Mouse (Mus musculus) spleen, postnatal 10 days (tissue): ENCODE measurements around the gene Rxra.

Source experiments
- DNase-seq, 2 experiments: peaks; one replicate each; pipeline ENCODE4 v3.0.0; 2021 to 2022; ENCODE audit warnings: low spot score in 2 of 2

The Rxra gene

GRCm38 (mm10) chr2:27676106-27676477, at the start of gene Rxra:
Rxra (plus strand) TSS chr2:27676440.
- DNase-seq = no peak

DNA sequence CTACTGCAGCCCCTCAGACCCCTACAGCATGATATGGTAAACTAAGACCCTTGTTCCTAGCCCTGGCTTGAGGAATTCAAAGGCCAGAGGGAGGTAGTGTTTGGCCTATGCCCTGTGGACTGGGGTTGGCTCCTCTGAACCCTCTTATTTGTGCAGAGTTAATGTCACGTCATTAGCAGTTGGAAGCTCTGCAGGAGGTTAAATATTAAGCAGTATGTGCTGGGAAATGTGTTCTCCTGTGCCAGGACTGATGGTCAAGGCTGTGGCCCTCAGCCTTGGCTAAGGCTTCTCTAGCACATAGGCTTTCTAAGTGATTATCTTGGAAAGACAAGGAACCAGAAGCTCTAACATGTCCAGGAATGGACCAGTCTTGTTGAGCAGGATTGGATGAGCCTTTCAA, 49.6 kb upstream of the Rxra start:
- no peak for DNase-seq

DNA sequence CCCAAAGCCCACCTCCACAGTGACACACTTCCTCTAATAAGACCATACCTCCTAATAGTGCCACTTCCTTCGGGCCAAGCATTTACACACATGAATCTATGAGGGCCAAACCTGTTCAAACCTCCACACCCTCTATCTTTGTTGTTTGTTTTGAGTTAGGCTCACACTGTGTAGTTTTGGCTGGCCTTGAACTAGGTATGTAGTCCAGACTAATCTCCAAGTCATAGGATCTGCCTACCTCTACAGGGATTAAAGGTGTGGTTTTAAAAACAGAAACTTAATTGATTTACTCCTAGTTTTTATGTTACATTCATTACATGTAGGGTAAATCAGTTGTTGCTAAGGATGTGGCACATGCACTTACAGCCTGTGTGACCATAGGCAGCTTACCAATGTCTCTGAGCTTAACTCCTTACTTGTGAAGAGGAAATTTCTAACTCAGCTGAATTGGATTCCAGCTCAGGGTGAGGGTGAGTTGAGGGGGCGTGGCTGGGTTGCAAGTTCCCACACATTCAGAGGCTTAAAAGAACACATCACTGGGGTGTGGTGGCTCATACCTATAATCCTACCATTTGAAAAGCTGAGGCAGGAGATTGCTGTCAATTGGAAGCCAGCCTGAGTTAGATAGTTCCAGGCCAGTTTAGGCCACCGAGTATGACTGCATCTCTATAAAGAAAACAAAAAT, 45.5 kb upstream of the Rxra start:
- DNase-seq = no peak

- no peak for DNase-seq
Observed at GRCm38 (mm10) chr2:27633471-27633870, 42.8 kb upstream of the Rxra start.

GRCm38 (mm10) chr2:27634018-27634417, 42.2 kb upstream of the Rxra start:
- no peak for DNase-seq

DNA sequence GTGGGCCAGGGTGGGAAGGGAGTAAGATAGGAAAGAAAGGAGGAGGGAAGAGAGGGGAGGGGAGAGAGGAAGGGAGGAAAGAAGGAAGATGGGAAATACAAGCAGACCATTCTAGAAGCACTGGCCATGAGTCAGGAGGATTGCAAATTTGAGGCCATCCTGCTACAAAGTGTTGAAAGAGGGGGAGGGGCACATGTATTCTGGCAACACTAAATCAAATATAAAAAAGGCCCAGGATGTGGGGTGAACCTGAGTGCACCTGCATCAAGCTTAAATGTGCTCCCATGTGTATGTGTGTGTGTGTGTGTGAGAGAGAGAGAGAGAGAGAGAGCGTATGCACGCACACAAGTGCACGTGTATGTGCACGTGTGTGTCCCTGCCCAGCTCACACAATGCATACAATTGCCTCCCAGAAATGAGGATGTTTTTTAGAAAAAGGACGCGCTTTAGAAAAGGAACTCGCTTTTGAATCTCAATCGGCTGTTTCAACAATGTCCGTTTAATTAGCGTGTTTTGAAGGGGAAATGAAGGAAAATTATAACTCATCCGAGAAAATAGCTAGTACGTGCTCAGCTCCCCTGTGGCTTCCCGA, 41.0 kb upstream of the Rxra start:
- DNase-seq = no peak

- DNase-seq = no peak
Observed at GRCm38 (mm10) chr2:27636796-27637195, 39.4 kb upstream of the Rxra start.

GRCm38 (mm10) chr2:27637281-27637896, 38.9 kb upstream of the Rxra start:
- no peak for DNase-seq

DNA sequence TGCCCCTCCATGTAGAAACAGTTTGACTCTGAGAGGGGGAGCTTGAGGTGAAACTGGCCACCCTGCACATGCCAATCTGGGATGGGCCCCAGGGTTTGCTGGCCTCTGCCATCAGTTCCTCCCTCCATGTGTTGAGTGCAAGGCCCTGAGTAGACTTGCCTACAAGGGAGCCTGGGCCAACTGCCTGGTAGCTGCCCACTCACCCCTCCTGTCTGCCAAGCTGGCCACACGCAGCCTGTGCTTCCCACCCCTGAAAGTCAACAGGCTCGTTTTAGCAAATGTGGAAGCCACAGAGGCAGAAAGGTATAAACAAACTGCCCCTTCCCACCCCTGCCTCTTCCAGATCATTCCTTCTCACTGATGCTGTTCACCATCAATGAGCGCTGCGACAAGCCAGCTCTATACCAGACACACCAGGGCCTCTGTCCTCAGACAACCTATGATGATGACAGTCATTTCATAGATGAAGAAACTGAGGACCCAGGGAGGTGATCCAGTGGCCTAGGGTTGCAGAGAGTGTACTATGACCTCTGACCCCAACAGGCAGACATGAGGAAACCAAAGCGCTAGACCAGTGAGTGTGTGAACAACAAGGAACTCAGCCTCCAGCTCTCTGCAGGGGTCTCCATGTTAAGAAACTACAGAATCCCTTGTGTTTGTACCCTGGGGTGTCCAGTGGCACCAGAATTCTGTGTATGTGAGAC, 36.5 kb upstream of the Rxra start:
- DNase-seq = no peak

DNA sequence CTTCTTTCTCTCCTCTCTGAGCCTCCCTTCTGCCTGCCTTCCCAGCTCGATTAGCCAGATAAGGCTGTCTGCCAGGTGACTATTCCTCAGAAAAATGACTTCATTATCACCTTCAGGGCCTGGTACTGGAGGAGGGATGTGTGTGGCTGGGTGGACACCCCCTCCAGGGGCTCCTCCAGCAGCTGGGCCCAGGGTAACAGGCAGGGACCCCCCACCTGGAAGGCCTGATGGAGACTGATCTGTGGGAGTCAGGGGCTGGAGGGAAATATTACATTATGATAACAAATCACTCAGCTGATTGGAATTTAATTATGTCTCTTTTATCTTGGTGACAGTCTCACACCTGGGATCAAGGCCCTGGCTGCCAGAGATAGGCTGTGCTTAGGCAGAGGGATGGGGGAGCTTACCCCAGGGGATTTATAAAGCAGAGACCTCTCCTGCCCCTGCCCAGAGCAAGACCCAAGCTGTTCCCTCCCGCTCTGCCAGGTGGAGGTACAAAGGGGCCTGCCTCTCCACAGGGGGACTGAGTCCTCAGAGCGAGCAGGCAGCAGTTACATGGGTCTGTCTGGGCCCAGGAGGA, 35.2 kb upstream of the Rxra start:
- no peak for DNase-seq

- DNase-seq = no peak
Observed at GRCm38 (mm10) chr2:27644547-27645120, 31.6 kb upstream of the Rxra start.

DNA sequence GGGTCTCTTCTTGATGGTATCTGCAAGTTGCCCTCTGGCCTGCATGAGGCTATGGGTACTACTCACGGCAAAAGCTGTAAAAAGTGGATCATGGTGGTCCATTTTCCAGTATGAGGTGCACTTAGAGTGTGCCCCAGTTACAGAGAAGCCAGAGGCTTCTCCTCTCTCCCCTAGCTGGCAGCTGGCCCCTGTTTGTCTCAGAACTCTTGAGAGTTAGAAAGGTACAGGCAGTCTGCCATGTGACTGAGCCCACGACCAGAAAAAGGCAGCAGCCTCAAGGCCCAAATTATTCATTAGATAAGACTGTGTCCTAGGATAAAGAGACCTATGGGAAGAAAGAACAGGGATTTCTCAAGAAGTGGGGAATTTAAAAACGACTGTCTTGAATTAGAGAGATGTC, 30.8 kb upstream of the Rxra start:
- DNase-seq = no peak

GRCm38 (mm10) chr2:27649862-27650661, 26.2 kb upstream of the Rxra start:
- no peak for DNase-seq

DNA sequence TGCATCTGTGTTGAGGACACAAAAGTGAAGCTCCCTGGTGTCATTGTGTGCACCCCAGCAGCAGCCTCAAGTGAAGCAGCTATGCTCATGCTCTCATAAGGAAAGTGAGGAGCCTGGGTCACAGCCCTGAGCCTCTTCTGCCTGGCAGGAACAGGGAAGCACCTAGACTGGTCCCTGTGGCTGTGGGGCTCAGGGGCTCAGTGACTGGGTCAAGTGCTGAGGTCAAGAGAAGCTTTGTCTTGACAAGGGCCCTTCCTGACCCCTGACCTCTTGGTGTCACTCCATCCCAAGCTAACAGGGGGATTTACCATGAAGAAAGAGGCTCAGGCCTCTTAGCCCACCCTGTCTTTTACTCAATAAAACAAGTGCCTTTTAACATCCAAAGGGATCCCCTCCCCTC, 25.2 kb upstream of the Rxra start:
- DNase-seq = no peak

DNA sequence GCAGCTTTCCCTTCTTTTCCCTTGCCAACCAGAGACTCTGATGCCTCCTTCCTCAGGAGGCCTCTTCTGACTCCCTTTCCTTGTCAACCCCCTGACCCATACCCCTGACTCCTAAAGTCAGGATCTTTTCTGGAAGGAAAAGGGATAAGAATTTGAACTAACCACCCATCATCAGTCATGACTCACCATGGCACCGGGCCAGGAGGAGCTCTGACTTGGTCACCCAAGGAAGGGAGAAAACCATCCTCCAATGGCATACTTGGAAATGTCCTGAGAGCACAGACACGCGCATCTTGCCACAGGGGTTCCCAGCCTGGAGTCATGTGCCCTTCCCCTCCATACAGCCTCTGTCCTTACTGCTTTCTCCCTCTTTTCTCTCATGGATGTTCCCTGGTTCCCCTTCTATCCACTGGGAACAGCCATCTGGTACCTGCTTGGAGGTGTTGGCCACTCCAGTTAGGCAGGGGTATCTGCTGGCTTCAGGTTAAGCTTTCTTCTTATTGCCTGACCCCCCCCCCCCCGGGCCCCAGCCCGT, 22.7 kb upstream of the Rxra start:
- no peak for DNase-seq

DNA sequence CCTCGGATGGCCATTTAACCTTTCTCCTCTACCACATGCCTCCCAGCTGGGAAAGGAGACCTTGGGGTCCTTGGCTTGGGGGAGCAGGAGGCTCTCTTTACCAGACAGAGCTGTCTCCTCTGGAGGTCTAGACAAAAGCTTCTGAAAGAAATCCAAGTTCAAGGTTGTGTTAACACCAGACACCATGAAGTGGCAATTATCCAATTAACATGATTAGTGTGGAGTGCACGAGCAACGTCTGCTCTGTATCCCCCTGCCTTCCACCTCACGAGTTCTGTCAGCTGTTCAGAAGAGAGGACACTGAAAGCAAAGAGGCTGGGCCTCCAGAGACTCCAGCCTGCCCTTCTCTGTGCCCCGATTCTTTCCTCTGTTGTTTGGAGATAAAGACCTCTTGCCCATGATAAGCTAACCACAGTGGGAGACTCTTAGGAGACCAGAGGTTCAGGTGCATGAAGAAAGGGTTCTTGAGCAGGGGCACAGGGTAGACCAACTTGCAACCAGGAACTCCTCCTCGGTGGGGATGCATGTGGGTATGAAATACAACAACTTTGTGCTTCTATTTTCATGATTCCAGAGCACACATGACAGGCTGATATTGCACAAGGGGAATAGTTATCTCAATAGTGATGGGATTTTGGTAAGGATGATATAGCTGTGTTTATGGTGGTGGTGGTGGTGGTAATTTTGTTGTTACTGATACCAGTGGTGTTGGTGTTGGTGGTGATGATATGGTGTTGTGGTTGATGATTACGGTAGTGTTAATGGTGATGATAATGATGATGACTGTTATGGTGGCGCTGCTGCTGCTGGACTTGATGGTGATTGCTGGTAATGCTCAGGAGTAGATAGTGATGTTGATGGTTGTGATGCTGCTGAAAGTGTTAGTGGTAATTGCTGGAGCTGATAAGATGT, 21.7 kb upstream of the Rxra start:
- DNase-seq = no peak

- no peak for DNase-seq
Observed at GRCm38 (mm10) chr2:27656576-27656975, 19.7 kb upstream of the Rxra start.

- no peak for DNase-seq
Observed at GRCm38 (mm10) chr2:27665284-27665683, 11.0 kb upstream of the Rxra start.

- DNase-seq = no peak
Observed at GRCm38 (mm10) chr2:27666719-27667118, 9.5 kb upstream of the Rxra start.

GRCm38 (mm10) chr2:27667677-27668076, 8.6 kb upstream of the Rxra start:
- DNase-seq = no peak
